Mouse (Mus musculus) embryonic fibroblast, embryonic 13.5 days (primary cell): ENCODE measurements at regions not wholly inside any gene's neighbourhood (a gene's known extent, or its start where the extent isn't known, plus 50 kb on each side); places are given as distances from the start of the nearest gene placed in this dataset.

ENCODE experiments used
- H3K27ac ChIP-seq: 2 replicates; pipeline ENCODE4 v1.5.1; 2012; ENCODE audit warnings: low read length, control low read depth, inconsistent platforms; ENCODE audit not compliant: insufficient read depth
- H3K4me1 ChIP-seq: 2 replicates; pipeline ENCODE4 v1.6.1; 2011; ENCODE audit warnings: low read length; ENCODE audit not compliant: control insufficient read depth, insufficient read depth
- H3K4me3 ChIP-seq: 2 replicates; pipeline ENCODE4 v1.5.1; 2011; ENCODE audit warnings: mild to moderate bottlenecking, control low read depth, low read length; ENCODE audit not compliant: insufficient read depth
- CTCF ChIP-seq: IDR thresholded peaks from 2 replicates; pipeline ENCODE4 v1.5.1; 2011; ENCODE audit warnings: mild to moderate bottlenecking, control low read depth, low read length, moderate library complexity, borderline replicate concordance; ENCODE audit not compliant: insufficient read depth
- POLR2A ChIP-seq: IDR thresholded peaks from 2 replicates; pipeline ENCODE4 v1.6.1; 2011; ENCODE audit warnings: low read depth, mild to moderate bottlenecking, control low read depth, low read length, moderate library complexity

DNA sequence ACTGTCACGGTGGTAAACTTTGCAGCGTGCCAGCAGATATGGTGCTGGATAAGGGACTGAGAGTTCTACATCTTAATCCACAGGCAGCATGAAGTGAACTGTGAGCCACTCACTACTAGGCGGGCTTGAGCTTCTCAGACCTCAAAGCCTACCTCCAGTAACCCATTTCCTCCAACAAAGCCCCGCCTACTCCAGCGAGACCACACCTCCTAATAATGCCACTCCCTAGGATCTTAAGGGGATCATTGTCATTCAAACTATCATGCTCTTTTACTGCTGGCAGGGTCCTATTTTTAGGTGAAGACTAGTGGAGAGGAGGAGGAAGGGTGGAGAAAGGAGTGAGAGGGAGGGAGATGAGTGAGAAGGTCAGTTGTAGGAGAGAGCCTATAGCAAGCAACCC is 122.0 kb downstream of the Mycn start:
- TF ChIP-seq POLR2A (no peak), CTCF (no peak)
- Histone ChIP-seq H3K27ac (no peak overlapping the region), H3K4me1 (no peaks in the 10 kb centered on the region), H3K4me3 (no peak overlapping the region)

DNA sequence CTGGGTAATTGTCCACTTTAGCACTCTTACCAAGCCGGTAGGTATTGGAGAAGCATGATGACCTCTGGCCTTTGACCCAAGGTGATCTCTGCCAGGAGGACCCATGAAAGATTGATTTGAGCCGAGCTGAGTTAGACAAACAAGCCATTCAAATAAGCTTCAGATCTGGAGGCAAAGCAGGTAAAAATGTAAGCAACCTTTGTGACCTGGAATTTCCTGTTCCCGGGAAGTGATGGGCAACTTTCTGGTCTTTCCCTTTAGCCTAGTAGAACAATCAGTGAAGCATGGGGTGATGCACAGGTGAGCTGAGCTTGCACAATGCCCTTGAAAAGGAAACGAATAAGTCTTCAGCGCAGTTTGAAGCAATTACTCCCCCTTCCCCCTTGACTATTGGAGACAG is 127.0 kb downstream of the Mycn start:
- H3K4me3 ChIP-seq, result no peak overlapping the region
- TF ChIP-seq POLR2A, result no peak
- no peak for TF ChIP-seq CTCF
- peaks cover 2% of the 10 kb centered on the region; the same call in 1 of the 2 replicates for H3K4me1 ChIP-seq
- H3K27ac ChIP-seq, result no peak overlapping the region

GRCm38 (mm10) chr12:12812873-12813272 is 128.8 kb downstream of the Mycn start:
- no peak overlapping the region for H3K4me3 ChIP-seq
- no peak overlapping the region for H3K27ac ChIP-seq
- peaks cover 2% of the 10 kb centered on the region; the same call in 1 of the 2 replicates for H3K4me1 ChIP-seq
- TF ChIP-seq CTCF (no peak), POLR2A (no peak)

GRCm38 (mm10) chr12:12810943-12811342 is 130.8 kb downstream of the Mycn start:
- Histone ChIP-seq H3K27ac (no peak overlapping the region), H3K4me1 (peaks cover 2% of the 10 kb centered on the region; the same call in 1 of the 2 replicates), H3K4me3 (no peak overlapping the region)
- no peak for TF ChIP-seq CTCF
- no peak for TF ChIP-seq POLR2A

DNA sequence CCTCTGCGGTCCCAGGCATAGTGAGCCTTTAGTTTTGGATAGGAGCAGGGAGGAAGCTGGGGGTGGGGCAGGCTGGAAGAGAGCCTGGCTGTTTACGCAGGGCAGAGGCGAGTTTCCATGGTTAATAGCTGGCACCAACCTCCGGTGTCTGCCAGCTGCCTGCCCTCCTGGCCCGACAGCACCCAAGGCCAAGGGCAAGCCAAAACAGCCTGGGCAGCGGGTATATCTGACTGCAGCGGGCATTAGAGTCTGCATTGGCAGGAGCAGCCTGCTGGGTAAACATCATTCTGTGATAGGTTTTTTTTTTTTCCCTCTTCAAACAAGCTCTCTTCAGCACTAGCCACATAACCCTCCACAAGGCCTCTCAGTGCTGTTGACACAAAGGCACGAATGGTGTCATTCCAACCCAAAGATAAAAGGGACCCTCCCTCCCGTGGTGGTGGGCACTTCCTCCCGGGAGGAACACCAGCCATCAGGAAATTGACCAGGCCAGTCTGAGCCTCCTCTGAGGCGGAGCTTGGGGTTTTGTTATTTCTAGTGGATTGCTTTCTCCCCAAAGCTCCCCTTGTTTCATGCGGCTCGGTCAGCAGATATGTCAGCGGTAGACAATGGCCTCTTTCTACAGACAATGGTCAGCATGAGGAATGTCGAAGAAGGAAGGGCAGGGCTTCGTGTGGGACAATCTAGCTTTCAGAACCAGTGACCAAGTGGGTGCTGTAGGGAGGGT is 131.4 kb downstream of the Mycn start:
- Histone ChIP-seq H3K27ac (no peak overlapping the region), H3K4me1 (peaks cover 2% of the 10 kb centered on the region; the same call in 1 of the 2 replicates), H3K4me3 (no peak overlapping the region)
- no peak for TF ChIP-seq POLR2A
- no peak for TF ChIP-seq CTCF

DNA sequence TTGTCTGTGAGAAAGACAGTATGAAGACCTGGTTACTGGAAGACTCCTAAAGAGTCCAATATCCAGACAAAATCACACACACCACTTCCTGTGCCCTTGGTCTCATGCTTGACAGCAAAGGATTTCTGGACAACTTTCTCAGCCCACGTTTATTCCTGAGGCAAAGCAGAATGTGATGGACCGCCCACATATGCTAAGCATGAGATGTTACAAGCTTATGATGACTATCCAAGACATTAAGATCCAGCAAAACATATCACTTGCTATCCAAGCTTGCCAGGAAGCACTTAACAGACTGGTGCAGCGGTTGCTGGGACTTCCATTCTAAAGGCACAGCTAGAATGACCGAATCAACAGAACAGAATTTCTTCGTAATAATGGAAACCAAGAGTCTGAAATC is 133.6 kb downstream of the Mycn start:
- no peak overlapping the region for H3K4me3 ChIP-seq
- TF ChIP-seq CTCF (no peak), POLR2A (no peak)
- no peak overlapping the region for H3K27ac ChIP-seq
- peaks cover 2% of the 10 kb centered on the region; the same call in 1 of the 2 replicates for H3K4me1 ChIP-seq

GRCm38 (mm10) chr12:12803602-12804001 is 138.1 kb downstream of the Mycn start:
- Histone ChIP-seq H3K4me1 (no peaks in the 10 kb centered on the region), H3K4me3 (no peak overlapping the region), H3K27ac (no peak overlapping the region)
- no peak for TF ChIP-seq POLR2A
- no peak for TF ChIP-seq CTCF

DNA sequence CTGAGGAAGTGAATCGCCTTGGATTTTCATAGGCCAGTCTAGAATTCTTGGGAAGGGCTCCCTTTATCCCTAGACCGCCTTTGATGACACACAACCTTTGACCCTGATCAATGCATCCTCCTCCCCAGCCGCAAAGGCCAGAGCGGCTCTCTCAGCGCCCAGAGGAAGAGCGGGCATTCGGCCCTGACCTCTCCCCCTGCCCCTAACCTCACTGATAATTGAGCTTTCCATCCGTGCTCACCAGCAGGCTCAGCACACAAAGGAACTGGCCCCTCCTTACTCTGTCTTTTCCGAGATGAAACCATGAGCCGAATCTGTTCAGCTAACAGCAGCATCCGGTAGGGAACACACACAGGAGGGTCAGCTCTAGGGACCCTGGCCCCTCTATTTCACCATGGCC is 139.3 kb downstream of the Mycn start:
- Histone ChIP-seq H3K4me1 (no peaks in the 10 kb centered on the region), H3K4me3 (no peak overlapping the region), H3K27ac (no peak overlapping the region)
- TF ChIP-seq CTCF (no peak), POLR2A (no peak)

GRCm38 (mm10) chr12:12801700-12802099 is 140.0 kb downstream of the Mycn start:
- H3K27ac ChIP-seq, result no peak overlapping the region
- H3K4me1 ChIP-seq, result peaks cover 2% of the 10 kb centered on the region
- TF ChIP-seq POLR2A (no peak), CTCF (no peak)
- H3K4me3 ChIP-seq, result no peak overlapping the region

GRCm38 (mm10) chr12:12800120-12800519 is 141.6 kb downstream of the Mycn start:
- no peak overlapping the region for H3K4me3 ChIP-seq
- no peak for TF ChIP-seq CTCF
- no peak for TF ChIP-seq POLR2A
- H3K27ac ChIP-seq, result no peak overlapping the region
- peaks cover 2% of the 10 kb centered on the region for H3K4me1 ChIP-seq

- Histone ChIP-seq H3K27ac (no peak overlapping the region), H3K4me1 (no peaks in the 10 kb centered on the region), H3K4me3 (no peak overlapping the region)
- TF ChIP-seq POLR2A (no peak), CTCF (no peak)
These were observed 152.7 kb downstream of the Mycn start for GRCm38 (mm10) chr12:12789052-12789451.
